Mouse (Mus musculus): ENCODE results near the gene Cym. TPM values are rescaled to one million over a fixed set of nuclear protein-coding genes. Genes with fewer than 3 reads are reported as not detected.

Gene Cym
- polyA plus RNA-seq, 1 experiment from 2014 or later = not detected

DNA sequence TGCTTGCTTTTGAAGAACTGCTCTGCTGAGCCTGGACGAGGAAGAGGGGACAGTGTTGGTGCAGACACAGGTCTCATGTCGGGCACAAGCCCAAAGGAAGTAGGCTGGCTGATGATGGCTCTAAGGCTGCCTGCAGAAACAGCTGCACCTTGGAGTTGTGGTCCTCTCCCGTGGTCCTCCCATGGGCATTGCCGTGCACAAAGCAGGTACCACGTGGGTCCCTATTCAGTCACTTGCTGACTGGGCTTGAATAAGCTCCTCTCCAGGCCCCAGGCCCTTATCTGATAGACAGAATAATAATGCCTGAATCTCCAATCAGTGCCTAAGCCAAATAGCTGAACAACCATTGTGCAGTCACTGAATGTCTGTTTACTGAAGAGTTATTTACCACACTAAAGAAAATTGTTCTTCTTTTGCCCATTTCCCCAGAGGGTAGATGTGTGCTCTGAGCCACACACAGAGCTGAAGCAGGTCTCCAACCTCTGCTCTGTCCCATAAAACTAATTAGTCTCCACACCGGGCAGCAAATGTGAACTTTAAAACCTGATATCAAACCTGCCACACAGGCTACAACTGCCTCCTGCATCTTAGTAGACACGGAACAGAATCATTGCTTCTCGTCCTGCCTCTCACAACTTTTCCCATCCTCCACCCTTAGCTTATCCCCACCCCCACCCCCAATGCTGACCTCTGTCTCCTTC lies 5.0 kb downstream of the Cym start:
- no peak overlapping the region for H3K27ac ChIP-seq
- H3K9me3 ChIP-seq (replicated peaks) = no peaks in the 10 kb centered on the region
- H3K36me3 ChIP-seq = no peaks in the 10 kb centered on the region
- H3K4me1 ChIP-seq = no peaks in the 10 kb centered on the region
- 81% methylated on average over 8 of the region's 8 CpGs for WGBS
- H3K27me3 ChIP-seq (ENCODE audit: low read depth, poor library complexity, severe bottlenecking) = no peaks in the 10 kb centered on the region
- H3K4me3 ChIP-seq = no peak overlapping the region
- no peak for DNase-seq (ENCODE audit: low spot score)

DNA sequence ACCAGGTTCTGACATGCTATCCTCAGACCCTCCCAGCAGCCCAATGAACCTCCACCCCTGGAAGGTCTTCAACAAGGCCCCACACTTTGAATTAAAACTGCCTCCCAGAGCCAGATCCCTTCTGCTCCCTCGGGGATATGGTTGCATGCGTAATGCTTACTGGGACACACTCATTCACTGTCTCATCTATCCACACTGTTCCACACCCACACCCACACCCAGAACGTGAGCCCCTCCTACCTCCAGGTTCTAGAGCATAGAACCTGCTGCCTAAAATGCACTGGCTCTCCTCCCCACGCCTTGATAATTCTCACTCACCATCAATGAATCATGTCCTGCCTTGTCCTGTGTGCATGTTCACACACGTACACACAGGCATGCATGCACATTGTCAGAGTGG lies 6.9 kb downstream of the Cym start:
- no peaks in the 10 kb centered on the region for H3K4me1 ChIP-seq
- no peak overlapping the region for H3K4me3 ChIP-seq
- no peaks in the 10 kb centered on the region for H3K27me3 ChIP-seq (ENCODE audit: low read depth, poor library complexity, severe bottlenecking)
- H3K36me3 ChIP-seq = no peaks in the 10 kb centered on the region
- WGBS = 83% methylated on average over 5 of the region's 5 CpGs
- DNase-seq (ENCODE audit: low spot score) = no peak
- H3K27ac ChIP-seq = no peak overlapping the region
- no peaks in the 10 kb centered on the region for H3K9me3 ChIP-seq (replicated peaks)

DNA sequence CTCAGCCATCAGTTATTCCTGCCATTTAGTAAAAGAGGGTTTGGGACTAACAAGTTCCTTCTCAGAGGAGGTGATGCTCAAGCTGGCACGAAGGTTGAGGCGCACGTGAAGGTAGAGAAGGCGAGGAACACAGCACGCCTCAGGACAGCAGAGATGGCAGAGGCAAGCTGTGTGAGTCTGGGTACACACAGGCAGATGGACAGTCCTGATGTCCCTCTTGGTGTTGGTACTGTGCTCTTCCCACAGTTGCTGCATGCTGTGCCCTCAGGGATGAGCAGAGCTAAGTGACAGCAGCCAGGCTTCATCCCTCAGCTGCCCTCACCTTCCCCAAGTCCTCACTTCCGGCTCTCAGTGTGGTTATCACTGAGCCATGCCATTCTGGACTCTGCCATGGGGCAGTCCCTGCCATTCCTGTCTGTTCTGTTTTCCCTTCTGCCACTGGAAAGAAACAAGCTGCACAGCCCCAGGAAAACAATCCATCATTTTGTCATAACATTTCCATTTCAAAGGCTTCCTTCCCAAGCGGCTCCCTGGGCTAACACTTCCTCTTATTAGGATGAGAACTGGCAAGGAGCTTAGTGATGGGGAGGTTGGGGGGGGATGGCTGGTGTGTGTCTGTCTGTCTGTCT lies 13.8 kb downstream of the Cym start:
- no peak for DNase-seq (ENCODE audit: low spot score)
- no peaks in the 10 kb centered on the region for H3K4me1 ChIP-seq
- no peaks in the 10 kb centered on the region for H3K36me3 ChIP-seq
- no peaks in the 10 kb centered on the region for H3K9me3 ChIP-seq (replicated peaks)
- WGBS = 65% methylated on average over 7 of the region's 7 CpGs
- H3K4me3 ChIP-seq = no peak overlapping the region
- no peak overlapping the region for H3K27ac ChIP-seq
- H3K27me3 ChIP-seq (ENCODE audit: low read depth, poor library complexity, severe bottlenecking) = no peaks in the 10 kb centered on the region

DNA sequence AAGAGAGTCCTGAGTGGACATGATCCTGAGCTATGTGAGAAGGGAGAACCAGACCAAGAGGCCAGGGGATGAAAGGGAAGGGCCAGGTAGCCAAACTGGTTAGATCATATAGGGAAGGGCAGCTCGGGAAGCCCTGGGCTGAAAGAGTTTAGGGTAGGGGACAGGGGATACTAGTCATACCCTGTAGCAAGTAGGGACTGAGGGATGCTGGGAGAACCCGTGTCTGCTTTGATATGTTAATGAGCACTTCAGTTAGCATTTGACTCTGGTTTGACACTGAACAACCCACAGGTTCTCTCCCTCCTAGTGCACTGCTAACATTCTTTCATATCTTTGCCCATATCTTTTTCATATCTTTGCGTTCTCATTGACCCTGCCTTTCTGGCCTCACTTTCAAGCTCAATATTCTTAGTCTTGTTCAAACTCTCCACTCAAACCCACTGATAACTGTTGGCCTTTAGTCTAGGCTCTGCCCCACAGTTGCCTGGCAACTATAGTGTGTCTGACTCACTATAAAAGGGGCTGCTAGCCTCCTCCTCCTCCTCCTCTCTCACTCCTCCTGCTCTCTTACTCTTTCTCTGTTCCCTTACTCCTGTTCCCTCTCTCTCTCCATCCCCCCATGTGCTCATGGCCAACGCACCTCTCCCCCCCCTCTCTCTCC lies 14.9 kb downstream of the Cym start:
- Histone ChIP-seq H3K36me3 (no peaks in the 10 kb centered on the region), H3K27ac (no peak overlapping the region), H3K4me1 (no peaks in the 10 kb centered on the region), H3K4me3 (no peak overlapping the region), H3K9me3 (replicated peaks) (no peaks in the 10 kb centered on the region), H3K27me3 (ENCODE audit: low read depth, poor library complexity, severe bottlenecking) (no peaks in the 10 kb centered on the region)
- no peak for DNase-seq (ENCODE audit: low spot score)
- 50% methylated on average over 4 of the region's 4 CpGs for WGBS

DNA sequence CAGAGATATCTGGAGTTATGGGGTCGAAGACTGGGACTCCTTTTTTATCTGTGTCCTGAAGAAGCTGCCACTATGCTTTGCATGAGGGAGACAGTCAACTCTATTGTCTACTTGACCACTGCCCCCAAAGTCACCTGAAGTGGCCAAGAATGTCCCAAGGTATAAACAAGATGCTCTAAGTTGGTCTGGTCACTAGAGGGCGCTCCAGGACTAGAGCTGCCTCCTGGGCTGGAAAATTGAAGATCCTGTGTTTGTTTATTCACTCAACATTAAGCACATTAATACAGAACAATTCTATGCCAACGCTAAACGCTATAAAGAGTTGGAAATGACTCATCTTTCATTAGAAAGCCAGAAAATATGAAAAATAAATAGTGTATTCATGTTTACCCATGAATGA lies 15.5 kb downstream of the Cym start:
- H3K4me1 ChIP-seq = no peaks in the 10 kb centered on the region
- H3K9me3 ChIP-seq (replicated peaks) = no peaks in the 10 kb centered on the region
- peak; percentile 77 for DNase-seq (ENCODE audit: low spot score)
- no peaks in the 10 kb centered on the region for H3K27me3 ChIP-seq (ENCODE audit: low read depth, poor library complexity, severe bottlenecking)
- H3K27ac ChIP-seq = no peak overlapping the region
- WGBS = 15% methylated on average over 4 of the region's 4 CpGs
- H3K36me3 ChIP-seq = no peaks in the 10 kb centered on the region
- no peak overlapping the region for H3K4me3 ChIP-seq

DNA sequence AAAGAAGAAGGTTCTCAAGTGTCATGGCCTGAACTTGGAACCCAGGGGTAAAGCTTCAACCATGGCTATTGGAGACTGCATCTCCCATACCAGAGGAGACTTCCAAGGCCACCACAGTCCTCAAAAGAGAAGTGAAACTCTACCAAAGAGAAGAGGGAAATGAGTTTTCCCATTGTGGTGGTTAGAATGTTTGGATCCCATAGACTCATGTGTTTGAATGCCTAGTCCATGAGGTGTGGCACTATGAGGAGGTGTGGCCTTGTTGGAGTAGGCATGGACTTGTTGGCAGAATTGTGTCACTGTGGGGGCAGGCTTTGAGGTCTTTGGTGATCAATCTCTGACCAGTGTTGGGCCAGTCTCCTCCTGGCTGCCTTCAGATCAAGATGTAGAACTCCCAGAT lies 16.4 kb downstream of the Cym start:
- Histone ChIP-seq H3K4me1 (no peaks in the 10 kb centered on the region), H3K36me3 (no peaks in the 10 kb centered on the region), H3K27me3 (ENCODE audit: low read depth, poor library complexity, severe bottlenecking) (no peaks in the 10 kb centered on the region), H3K27ac (no peak overlapping the region), H3K9me3 (replicated peaks) (no peaks in the 10 kb centered on the region), H3K4me3 (no peak overlapping the region)
- no peak for DNase-seq (ENCODE audit: low spot score)

DNA sequence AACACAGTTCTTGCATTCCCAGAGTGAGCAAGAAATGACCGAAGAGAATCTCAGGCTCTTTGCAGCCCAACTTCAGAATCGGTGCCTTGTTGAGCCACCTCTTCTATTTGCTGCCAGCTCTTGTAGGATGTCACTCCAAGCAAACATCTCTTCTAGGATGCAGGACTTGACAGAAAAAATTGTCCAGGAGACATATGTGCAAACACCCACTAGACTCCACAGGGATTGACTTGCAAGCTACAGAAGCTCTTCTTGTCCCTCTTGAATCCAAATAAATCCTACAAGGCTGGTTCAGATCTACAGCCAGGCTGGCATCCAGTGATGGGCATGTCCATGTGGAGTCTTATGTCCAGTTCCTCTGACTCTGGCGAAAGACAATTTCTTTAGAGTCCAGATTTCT lies 17.1 kb downstream of the Cym start:
- H3K27ac ChIP-seq = no peak overlapping the region
- no peaks in the 10 kb centered on the region for H3K27me3 ChIP-seq (ENCODE audit: low read depth, poor library complexity, severe bottlenecking)
- no peaks in the 10 kb centered on the region for H3K4me1 ChIP-seq
- no peaks in the 10 kb centered on the region for H3K9me3 ChIP-seq (replicated peaks)
- no peak for DNase-seq (ENCODE audit: low spot score)
- no peak overlapping the region for H3K4me3 ChIP-seq
- H3K36me3 ChIP-seq = no peaks in the 10 kb centered on the region
- WGBS = 88% methylated on average over 3 of the region's 3 CpGs

DNA sequence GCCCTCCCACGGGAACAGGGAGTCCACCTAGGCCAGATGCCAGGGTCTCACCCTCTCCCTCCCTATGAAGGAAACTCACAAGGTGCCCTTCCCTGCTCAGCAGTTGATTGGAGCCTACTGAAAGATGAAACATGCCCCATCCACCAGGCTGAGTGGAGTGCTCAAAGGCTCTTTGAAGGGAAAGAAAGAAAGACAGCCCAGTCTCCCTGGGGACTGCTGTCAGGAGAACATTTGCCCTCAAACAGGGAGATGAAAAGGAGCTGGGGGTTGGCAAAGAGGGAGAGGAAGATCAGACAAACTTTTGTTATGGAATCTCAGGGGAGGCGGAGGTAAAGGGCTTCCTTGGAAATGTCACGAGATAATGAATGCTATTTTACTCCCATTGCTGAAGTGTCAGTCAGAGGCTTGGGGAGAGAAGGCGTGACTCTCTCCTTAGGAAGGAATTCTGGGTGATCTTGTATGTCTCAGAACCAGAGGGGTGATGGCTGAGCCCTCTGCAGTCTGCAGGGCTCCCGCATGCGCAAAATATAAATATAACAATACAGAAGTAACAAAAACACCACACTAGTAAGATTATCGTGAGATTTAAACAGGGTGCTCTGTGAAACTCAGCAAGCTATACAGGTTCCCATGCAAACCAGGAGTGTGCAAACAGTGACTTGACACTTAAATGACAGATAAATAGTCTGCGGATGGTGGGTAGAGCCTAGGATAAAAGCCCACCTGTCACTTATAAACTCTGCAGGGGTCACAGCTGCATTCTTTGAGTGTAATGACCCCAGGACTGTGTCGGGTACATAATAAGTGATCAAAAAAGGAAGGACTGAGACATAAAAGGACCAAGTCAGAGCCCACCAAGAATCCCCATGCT lies 20.0 kb downstream of the Cym start:
- Histone ChIP-seq H3K4me1 (no peaks in the 10 kb centered on the region), H3K4me3 (no peak overlapping the region), H3K27me3 (ENCODE audit: low read depth, poor library complexity, severe bottlenecking) (no peaks in the 10 kb centered on the region), H3K27ac (no peak overlapping the region), H3K9me3 (replicated peaks) (no peaks in the 10 kb centered on the region), H3K36me3 (no peaks in the 10 kb centered on the region)
- no peak for DNase-seq (ENCODE audit: low spot score)
- 36% methylated on average over 9 of the region's 9 CpGs for WGBS

DNA sequence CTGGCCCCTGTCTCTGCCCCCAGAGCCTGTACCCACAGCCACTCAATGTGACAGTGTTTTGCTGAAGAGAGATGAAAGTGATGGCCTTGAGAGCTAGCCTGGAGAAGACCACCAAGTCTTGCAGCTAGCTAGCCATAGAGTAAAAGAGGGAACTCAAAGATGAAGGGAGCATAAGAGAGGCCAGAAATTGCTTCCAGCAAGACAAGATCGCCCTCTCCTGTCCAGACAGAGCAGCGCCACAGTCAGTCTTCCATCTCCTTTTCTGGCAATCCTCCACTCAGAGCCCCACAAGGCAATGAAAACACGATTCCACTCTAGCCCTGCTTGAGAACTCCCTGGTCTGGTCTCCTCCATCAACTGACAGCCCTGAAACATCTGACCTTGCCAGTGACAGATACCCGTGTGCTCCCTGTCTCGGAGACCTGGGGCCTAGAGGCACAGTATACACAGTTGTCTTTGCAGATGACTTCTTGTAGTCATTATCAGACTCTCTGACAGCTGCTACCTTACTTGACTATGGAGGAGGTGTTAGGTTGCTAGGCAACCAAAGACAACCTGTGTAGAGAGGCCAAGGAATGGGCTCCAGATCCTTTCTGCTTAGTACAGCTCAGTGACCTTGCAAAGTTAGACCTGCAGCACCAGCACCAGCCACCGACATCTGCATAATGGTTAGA lies 33.2 kb downstream of the Cym start:
- Histone ChIP-seq H3K36me3 (no peaks in the 10 kb centered on the region), H3K9me3 (replicated peaks) (no peaks in the 10 kb centered on the region), H3K4me1 (no peaks in the 10 kb centered on the region), H3K27me3 (ENCODE audit: low read depth, poor library complexity, severe bottlenecking) (no peaks in the 10 kb centered on the region), H3K4me3 (no peak overlapping the region), H3K27ac (no peak overlapping the region)
- peak; percentile 37 for DNase-seq (ENCODE audit: low spot score)
- WGBS = 45% methylated on average over 6 of the region's 6 CpGs

DNA sequence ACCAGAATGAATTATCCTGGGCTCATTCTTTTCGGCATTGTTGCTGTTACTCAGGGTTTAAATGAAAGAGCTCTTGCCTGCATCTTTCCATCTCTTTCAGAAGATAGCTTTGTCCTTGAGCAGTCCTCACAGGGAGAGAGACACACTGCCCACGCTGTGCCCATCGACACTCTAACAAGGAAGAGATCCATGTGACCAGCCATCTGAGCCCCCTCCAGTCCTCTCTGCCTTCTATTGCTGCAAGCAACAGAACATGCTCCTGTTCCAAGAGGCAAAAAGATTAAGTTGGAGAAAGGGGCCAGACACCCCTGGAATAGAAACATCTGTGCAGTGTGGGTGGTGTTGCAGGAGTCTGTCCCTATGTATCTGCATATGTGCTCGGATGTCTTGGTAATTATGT lies 34.5 kb downstream of the Cym start:
- no peak for DNase-seq (ENCODE audit: low spot score)
- no peaks in the 10 kb centered on the region for H3K4me1 ChIP-seq
- no peak overlapping the region for H3K4me3 ChIP-seq
- 85% methylated on average over 4 of the region's 4 CpGs for WGBS
- H3K27me3 ChIP-seq (ENCODE audit: low read depth, poor library complexity, severe bottlenecking) = no peaks in the 10 kb centered on the region
- no peaks in the 10 kb centered on the region for H3K9me3 ChIP-seq (replicated peaks)
- no peak overlapping the region for H3K27ac ChIP-seq
- H3K36me3 ChIP-seq = no peaks in the 10 kb centered on the region

DNA sequence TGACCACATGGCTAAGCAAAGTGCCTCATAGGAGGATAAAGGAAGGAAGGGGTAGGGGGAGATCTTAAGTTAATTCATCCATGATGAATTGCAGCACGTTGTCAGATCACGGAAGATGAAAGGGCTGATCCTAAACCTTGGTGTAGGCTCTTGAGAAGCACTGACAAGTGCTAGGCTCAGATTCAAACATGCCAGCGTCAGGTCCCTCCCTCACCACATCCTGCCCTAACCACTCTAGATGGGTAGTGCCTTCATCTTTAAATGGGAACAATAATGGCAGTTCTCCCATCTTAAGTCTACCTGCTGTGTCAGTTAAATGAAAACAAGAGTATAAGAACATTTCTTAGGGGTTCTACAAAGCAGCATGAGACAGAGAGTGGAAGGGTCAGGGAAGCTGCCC lies 35.9 kb downstream of the Cym start:
- no peaks in the 10 kb centered on the region for H3K36me3 ChIP-seq

DNA sequence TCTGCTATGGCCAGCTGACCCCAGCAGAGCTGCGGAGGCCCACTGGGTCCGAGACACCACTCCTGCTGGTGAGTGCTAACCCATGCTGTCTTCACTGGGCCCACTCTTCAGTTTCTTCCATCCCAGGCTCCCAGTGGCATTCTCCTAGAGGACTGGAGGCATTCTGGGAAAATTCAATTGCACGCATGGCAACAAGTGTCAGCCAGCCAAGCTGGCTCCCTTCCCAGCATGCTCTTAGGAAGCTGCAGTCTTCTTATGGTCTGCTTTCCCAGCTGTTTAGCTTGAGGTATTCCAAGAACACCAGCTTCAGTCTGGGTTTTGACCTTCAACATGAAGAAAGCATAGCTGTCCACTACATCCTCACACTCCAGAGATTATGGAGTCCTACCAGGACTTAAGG lies 38.4 kb downstream of the Cym start:
- no peak overlapping the region for H3K4me3 ChIP-seq
- H3K36me3 ChIP-seq = no peaks in the 10 kb centered on the region
- WGBS = 92% methylated on average over 3 of the region's 3 CpGs
- H3K4me1 ChIP-seq = no peaks in the 10 kb centered on the region
- no peaks in the 10 kb centered on the region for H3K9me3 ChIP-seq (replicated peaks)
- no peak overlapping the region for H3K27ac ChIP-seq
- DNase-seq (ENCODE audit: low spot score) = no peak
- H3K27me3 ChIP-seq (ENCODE audit: low read depth, poor library complexity, severe bottlenecking) = no peaks in the 10 kb centered on the region

More for the DNA sequence above, 35.9 kb downstream of the Cym start:
- Histone ChIP-seq H3K4me3 (no peak overlapping the region), H3K27me3 (ENCODE audit: low read depth, poor library complexity, severe bottlenecking) (no peaks in the 10 kb centered on the region), H3K4me1 (no peaks in the 10 kb centered on the region), H3K27ac (no peak overlapping the region), H3K9me3 (replicated peaks) (no peaks in the 10 kb centered on the region)
- no peak for DNase-seq (ENCODE audit: low spot score)
- WGBS = 79% methylated on average over 3 of the region's 3 CpGs

All from limb, embryonic 10.5 days (tissue).